In the genomic region with DNA sequence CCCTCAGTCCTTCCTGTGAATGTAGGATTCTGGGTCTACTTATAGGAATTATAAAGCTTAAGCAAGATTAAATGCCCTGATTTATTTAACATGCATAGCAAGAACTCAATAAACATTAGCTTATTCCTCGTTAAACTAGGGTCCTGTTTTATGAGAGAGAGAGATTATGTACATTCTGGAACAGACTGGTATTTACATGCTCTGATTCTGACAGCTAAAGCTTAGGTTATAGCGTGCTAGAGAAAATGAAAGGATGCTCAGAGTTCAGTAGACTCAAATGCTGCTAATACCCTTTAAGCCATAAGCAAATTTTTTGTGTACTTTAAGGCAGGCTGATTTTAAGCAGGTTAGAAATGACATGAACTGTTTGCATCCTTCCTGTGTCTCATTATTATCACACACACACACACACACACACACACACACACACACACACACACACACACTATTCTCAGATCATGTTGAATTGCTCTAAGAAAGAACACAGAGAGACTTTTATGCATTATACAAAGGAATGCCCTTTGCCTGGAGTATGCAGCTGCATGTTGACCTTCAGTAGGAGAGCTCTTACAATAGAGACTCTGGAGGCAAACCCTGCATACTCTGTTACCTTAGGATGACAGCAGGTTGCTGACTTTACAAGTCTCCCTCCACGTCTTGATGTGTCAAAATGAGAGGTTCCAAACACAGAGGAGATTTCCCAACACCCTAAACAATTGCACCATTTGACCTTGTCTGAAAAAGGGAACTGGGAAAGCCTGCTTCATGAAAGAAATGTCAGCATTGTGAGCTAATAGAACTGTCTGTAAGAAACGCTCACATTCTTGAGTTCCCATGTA, we compare ENCODE assay signal across 10 mouse cellular contexts.
DNase-seq lines count a peak whose midpoint lies in the region; ATAC-seq and TF ChIP-seq lines count a peak whose summit lies in the region.
"Had no signal": no experiment of that assay in that cellular context is flagged by ENCODE, and none has a peak within 500 bp of the region (broad histone marks: within the 10 kb centered on the region; RNA-seq: fewer than 3 reads in every experiment).

No protein-coding gene starts in this region.

- no peak for ATAC-seq in liver, embryonic 11.5 days (replicated peaks; ENCODE audit: low FRiP score)
- 0 out of 2 replicates have a peak, but pooled peaks have one; percentile 41 for ATAC-seq in embryonic facial prominence, embryonic 14.5 days (ENCODE audit: low read depth)
- ATAC-seq in megakaryocyte progenitor cell, adult 5-6 weeks (replicated peaks; ENCODE audit: poor library complexity): peak; percentile 93
- ATAC-seq in intestine, embryonic 16.5 days: no peak
- no peak for ATAC-seq in intestine, embryonic 15.5 days
- ATAC-seq: liver, embryonic 12.5 days had no signal

- WGBS in liver, adult 2 months: 47% methylated on average over 4 of the region's 4 CpGs
- WGBS in liver, embryonic 11.5 days: 49% methylated on average over 4 of the region's 4 CpGs
- WGBS in embryonic facial prominence, embryonic 14.5 days: 41% methylated on average over 4 of the region's 4 CpGs
- 30% methylated on average over 4 of the region's 4 CpGs for whole genome bisulfite sequencing in intestine, embryonic 16.5 days
- WGBS in intestine, embryonic 15.5 days: 28% methylated on average over 4 of the region's 4 CpGs

- peak; percentile 3 for DNase-seq in liver, adult 2 months (ENCODE audit: extremely low read depth, low read depth, low spot score)
- DNase-seq in liver, embryonic 11.5 days (ENCODE audit: low spot score): no peak
- peak; percentile 6 for DNase-seq in R1 (ENCODE audit: low read depth, low spot score)
- peak; percentile 10 for DNase-seq in embryonic facial prominence, embryonic 14.5 days (ENCODE audit: low spot score)
- no peak for DNase-seq in urinary bladder, postnatal 10 days (ENCODE audit: low spot score)
- DNase-seq: kidney, postnatal 36 days had no signal

- no peak for TF ChIP-seq CTCF in liver, adult 2 months (IDR thresholded peaks at IDR 0.05; ENCODE audit: low read depth, low read length)

- H3K9me3 ChIP-seq in liver, embryonic 11.5 days (ENCODE audit: control insufficient read depth, low read length): no peaks in the 10 kb centered on the region
- no peaks in the 10 kb centered on the region for H3K9me3 ChIP-seq in embryonic facial prominence, embryonic 14.5 days (ENCODE audit: control insufficient read depth, low read length)
- H3K9me3 ChIP-seq in intestine, embryonic 16.5 days (ENCODE audit: control insufficient read depth, low read length): no peaks in the 10 kb centered on the region
- H3K9me3 ChIP-seq in intestine, embryonic 15.5 days: no peaks in the 10 kb centered on the region
- H3K9me3 ChIP-seq: liver, embryonic 12.5 days had no signal

- H3K4me2 ChIP-seq in liver, embryonic 11.5 days: no peak overlapping the region
- no peak overlapping the region for H3K4me2 ChIP-seq in embryonic facial prominence, embryonic 14.5 days (ENCODE audit: low read depth, low read length)
- H3K4me2 ChIP-seq in intestine, embryonic 16.5 days (ENCODE audit: low read depth, low read length): no peak overlapping the region
- no peak overlapping the region for H3K4me2 ChIP-seq in intestine, embryonic 15.5 days (replicated peaks)
- H3K4me2 ChIP-seq: liver, embryonic 12.5 days had no signal

- no peak overlapping the region for H3K4me3 ChIP-seq in liver, adult 2 months (ENCODE audit: insufficient read depth, low read depth, low read length)
- no peak overlapping the region for H3K4me3 ChIP-seq in liver, embryonic 11.5 days (ENCODE audit: low read depth, low read length)
- H3K4me3 ChIP-seq in embryonic facial prominence, embryonic 14.5 days (ENCODE audit: low read depth, low read length): no peak overlapping the region
- H3K4me3 ChIP-seq in intestine, embryonic 16.5 days (ENCODE audit: low read length): no peak overlapping the region
- no peak overlapping the region for H3K4me3 ChIP-seq in intestine, embryonic 15.5 days (replicated peaks)
- H3K4me3 ChIP-seq: liver, embryonic 12.5 days had no signal

- H3K27ac ChIP-seq in liver, adult 2 months (replicated peaks; ENCODE audit: insufficient read depth, low read depth, low read length): no peak overlapping the region
- H3K27ac ChIP-seq in liver, embryonic 11.5 days (ENCODE audit: low read depth, low read length): no peak overlapping the region
- H3K27ac ChIP-seq in embryonic facial prominence, embryonic 14.5 days (replicated peaks; ENCODE audit: low read depth, low read length): no peak overlapping the region
- no peak overlapping the region for H3K27ac ChIP-seq in intestine, embryonic 16.5 days (ENCODE audit: low read length)
- no peak overlapping the region for H3K27ac ChIP-seq in intestine, embryonic 15.5 days
- H3K27ac ChIP-seq: liver, embryonic 12.5 days had no signal

- H3K79me2 ChIP-seq in liver, adult 2 months (ENCODE audit: control insufficient read depth, insufficient read depth, low read length): no peaks in the 10 kb centered on the region

- no peaks in the 10 kb centered on the region for H3K36me3 ChIP-seq in liver, adult 2 months (ENCODE audit: control insufficient read depth, insufficient read depth, low read length)
- H3K36me3 ChIP-seq in liver, embryonic 11.5 days (ENCODE audit: control insufficient read depth, insufficient read depth, low read length): no peaks in the 10 kb centered on the region
- H3K36me3 ChIP-seq in embryonic facial prominence, embryonic 14.5 days (ENCODE audit: control insufficient read depth, insufficient read depth, low read length): no peaks in the 10 kb centered on the region
- no peaks in the 10 kb centered on the region for H3K36me3 ChIP-seq in intestine, embryonic 16.5 days (ENCODE audit: control insufficient read depth, insufficient read depth, low read length)
- no peaks in the 10 kb centered on the region for H3K36me3 ChIP-seq in intestine, embryonic 15.5 days
- H3K36me3 ChIP-seq: liver, embryonic 12.5 days had no signal

- TF ChIP-seq POLR2A in liver, adult 2 months (IDR thresholded peaks at IDR 0.05; ENCODE audit: extremely low read depth, insufficient read depth, low read length): no peak

- no peaks in the 10 kb centered on the region for H3K27me3 ChIP-seq in liver, adult 2 months (ENCODE audit: control insufficient read depth, insufficient read depth, low read length)
- H3K27me3 ChIP-seq in liver, embryonic 11.5 days (replicated peaks; ENCODE audit: control insufficient read depth, insufficient read depth, low read length): no peaks in the 10 kb centered on the region
- no peaks in the 10 kb centered on the region for H3K27me3 ChIP-seq in embryonic facial prominence, embryonic 14.5 days (replicated peaks; ENCODE audit: control insufficient read depth, insufficient read depth, low read length)
- H3K27me3 ChIP-seq in intestine, embryonic 16.5 days (replicated peaks; ENCODE audit: control insufficient read depth, insufficient read depth, low read length): no peaks in the 10 kb centered on the region
- H3K27me3 ChIP-seq in intestine, embryonic 15.5 days (replicated peaks): no peaks in the 10 kb centered on the region
- H3K27me3 ChIP-seq: liver, embryonic 12.5 days had no signal

- H3K4me1 ChIP-seq in liver, adult 2 months (ENCODE audit: control insufficient read depth, insufficient read depth, low read length): no peaks in the 10 kb centered on the region
- H3K4me1 ChIP-seq in liver, embryonic 11.5 days (replicated peaks; ENCODE audit: control insufficient read depth, insufficient read depth, low read length): no peaks in the 10 kb centered on the region
- H3K4me1 ChIP-seq in embryonic facial prominence, embryonic 14.5 days (ENCODE audit: control insufficient read depth, insufficient read depth, low read length): peaks cover 15% of the 10 kb centered on the region; the same call in 1 of the 2 replicates
- H3K4me1 ChIP-seq in intestine, embryonic 16.5 days (ENCODE audit: control insufficient read depth, insufficient read depth, low read length): no peaks in the 10 kb centered on the region
- no peaks in the 10 kb centered on the region for H3K4me1 ChIP-seq in intestine, embryonic 15.5 days (replicated peaks)
- H3K4me1 ChIP-seq: liver, embryonic 12.5 days had no signal

- H3K9ac ChIP-seq in liver, adult 2 months (ENCODE audit: low read depth, low read length): no peak overlapping the region
- H3K9ac ChIP-seq in liver, embryonic 11.5 days (ENCODE audit: low read depth, low read length): no peak overlapping the region
- H3K9ac ChIP-seq in embryonic facial prominence, embryonic 14.5 days (ENCODE audit: low read depth, low read length): no peak overlapping the region
- H3K9ac ChIP-seq in intestine, embryonic 16.5 days (ENCODE audit: low read depth, low read length): no peak overlapping the region
- H3K9ac ChIP-seq in intestine, embryonic 15.5 days: no peak overlapping the region
- H3K9ac ChIP-seq: liver, embryonic 12.5 days had no signal

Comparison
In these comparisons a context has a peak if more than half of its experiments do, and no peak if none do; other contexts are left out.
1. DNase-seq: peak in liver, adult 2 months (single experiment), R1 (single experiment) and embryonic facial prominence, embryonic 14.5 days (single experiment); none in liver, embryonic 11.5 days (single experiment) and urinary bladder, postnatal 10 days (single experiment).
2. ATAC-seq: peak in embryonic facial prominence, embryonic 14.5 days (single experiment) and megakaryocyte progenitor cell, adult 5-6 weeks (single experiment); none in liver, embryonic 11.5 days (single experiment), intestine, embryonic 16.5 days (single experiment) and intestine, embryonic 15.5 days (single experiment).